13 mouse cellular contexts compared by ENCODE assay signal in the genomic region with DNA sequence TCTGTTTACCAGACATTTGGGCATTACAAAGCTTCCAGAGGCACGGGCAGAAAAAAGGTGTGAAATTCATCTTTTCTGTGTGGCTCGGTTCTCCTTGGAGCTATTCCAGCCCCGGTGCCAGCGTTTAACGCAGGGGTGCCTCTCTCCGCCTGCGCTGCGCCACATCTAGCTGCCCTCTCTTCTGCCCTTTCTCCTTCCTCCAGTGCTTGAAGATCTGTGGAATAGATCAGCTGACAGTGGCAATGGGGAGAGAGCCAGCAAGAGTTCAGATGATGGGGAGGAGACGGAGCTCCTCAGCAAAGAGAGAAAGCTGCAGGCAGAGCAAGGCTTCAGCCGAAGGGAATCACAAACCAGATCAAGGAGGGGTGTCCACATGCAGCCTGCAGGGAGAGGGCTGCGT.
A peak's percentile ranks its signal among the peaks of the same experiment; 100 is the strongest.
DNase-seq lines count a peak whose midpoint lies in the region; ATAC-seq and TF ChIP-seq lines count a peak whose summit lies in the region.
"Had no signal": no experiment of that assay in that cellular context is flagged by ENCODE, and none has a peak within 500 bp of the region (broad histone marks: within the 10 kb centered on the region; RNA-seq: fewer than 3 reads in every experiment).

No protein-coding gene starts in this region.

- TF ChIP-seq POLR2A in kidney, adult 2 months (IDR thresholded peaks at IDR 0.05; ENCODE audit: low read depth, low read length) = no peak
- TF ChIP-seq POLR2A in brain, embryonic 14.5 days (IDR thresholded peaks at IDR 0.05; ENCODE audit: borderline replicate concordance, extremely low read depth, insufficient read depth, insufficient read length, poor library complexity, severe bottlenecking) = no peak

- no peaks in the 10 kb centered on the region for H3K4me1 ChIP-seq in kidney, adult 2 months (ENCODE audit: control insufficient read depth, insufficient read depth, low read length)

- 28% methylated on average over 11 of the region's 11 CpGs for WGBS in kidney, adult 2 months

- H3K27me3 ChIP-seq in kidney, adult 2 months (replicated peaks; ENCODE audit: control insufficient read depth, insufficient read depth, low read length) = no peaks in the 10 kb centered on the region
- H3K27me3 ChIP-seq: embryonic facial prominence, embryonic 12.5 days; heart, embryonic 13.5 days; liver, embryonic 13.5 days had no signal

- 0 out of 2 replicates have a peak overlapping the region, but pooled peaks have one; percentile 11 for H3K4me3 ChIP-seq in kidney, adult 2 months (ENCODE audit: insufficient read depth, low read depth, low read length)
- H3K4me3 ChIP-seq: embryonic facial prominence, embryonic 12.5 days; heart, embryonic 13.5 days; liver, embryonic 13.5 days; myocyte had no signal

- TF ChIP-seq CTCF in kidney, adult 2 months (conservative IDR thresholded peaks at IDR 0.05; ENCODE audit: insufficient read depth, insufficient read length, low read depth, low read length) = no peak
- TF ChIP-seq CTCF in brain, embryonic 14.5 days (IDR thresholded peaks at IDR 0.05; ENCODE audit: borderline replicate concordance, extremely low read depth, insufficient read depth, insufficient read length) = no peak

- 0 out of 2 replicates have a peak, but pooled peaks have one; percentile 12 for ATAC-seq in granulocyte monocyte progenitor cell, adult 5-6 weeks (replicated peaks; ENCODE audit: poor library complexity, severe bottlenecking)
- no peak for ATAC-seq in erythroid progenitor cell, adult 5-6 weeks (replicated peaks; ENCODE audit: low FRiP score, poor library complexity, severe bottlenecking)

- no peaks in the 10 kb centered on the region for H3K36me3 ChIP-seq in kidney, adult 2 months (ENCODE audit: control insufficient read depth, insufficient read depth, low read length)
- H3K36me3 ChIP-seq: embryonic facial prominence, embryonic 12.5 days; heart, embryonic 13.5 days; liver, embryonic 13.5 days had no signal

- no peak overlapping the region for H3K27ac ChIP-seq in kidney, adult 2 months (ENCODE audit: insufficient read depth, low read depth, low read length)
- H3K27ac ChIP-seq: embryonic facial prominence, embryonic 12.5 days; heart, embryonic 13.5 days; liver, embryonic 13.5 days; macrophage had no signal

- no peak for DNase-seq in kidney, adult 2 months
- DNase-seq in kidney, adult 9 months = no peak
- peak; percentile 28 for DNase-seq in brain, embryonic 14.5 days (ENCODE audit: low read depth)
- peak; percentile 32 for DNase-seq in cerebellum, adult 8-10 months
- DNase-seq in layer of hippocampus, adult 11-12 months (ENCODE audit: low spot score) = no peak
- DNase-seq: layer of hippocampus, adult 9-11 months; liver, embryonic 13.5 days had no signal

Comparison
In these comparisons a context has a peak if more than half of its experiments do, and no peak if none do; other contexts are left out.
1. DNase-seq: peak in brain, embryonic 14.5 days (single experiment) and cerebellum, adult 8-10 months (single experiment); none in kidney, adult 2 months (single experiment), kidney, adult 9 months (single experiment) and layer of hippocampus, adult 11-12 months (single experiment).